Mouse (Mus musculus) embryonic stem cell, embryonic (primary cell): ENCODE measurements around the gene Ccdc107.

Source experiments
- CTCF ChIA-PET, 4 experiments: fragments of 300-600 bp in 2 of 4; fragments of 350-600 bp in 2 of 4; sonication (Branson Sonifier 250); formaldehyde crosslinking; loops; one replicate each; lab custom pipeline; 2022; ENCODE audit warnings: inconsistent platforms in 2 of 4; lab: Charles Lee
- POLR2A ChIA-PET, 4 experiments: fragments of 300-600 bp in 2 of 4; fragments of 350-600 bp in 2 of 4; sonication (Branson Sonifier 250); formaldehyde crosslinking; loops; one replicate each; lab custom pipeline; 2022; ENCODE audit warnings: antibody characterized with exemption in 4 of 4, inconsistent platforms in 1 of 4; lab: Charles Lee

The Ccdc107 gene

DNA sequence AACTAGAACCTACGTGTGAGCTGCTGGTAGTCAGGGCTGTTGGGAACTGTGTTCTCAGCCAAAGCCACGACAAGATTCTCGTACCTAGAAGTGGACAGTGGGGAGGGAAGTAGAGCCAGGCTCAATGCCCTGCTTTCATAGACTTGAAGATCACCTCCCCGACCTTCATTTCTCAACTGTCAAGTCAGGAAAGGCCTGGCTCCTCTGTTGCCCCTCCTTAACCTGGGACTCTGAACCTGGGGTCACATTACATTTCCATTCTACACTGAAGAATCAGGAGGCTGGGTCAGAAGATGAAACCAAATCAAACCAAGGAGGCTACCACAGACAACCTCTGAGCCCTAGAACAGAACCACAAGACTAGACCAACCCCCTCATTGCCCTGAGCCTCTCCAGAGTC is 5.2 kb downstream of the Ccdc107 start:
- POLR2A ChIA-PET: interaction anchor here in 2 of 4 experiments (1.3 to 2.8 kb wide), 7 partner anchors 10 to 77 kb away, joined by 3 to 24 read pairs (median 12); partner anchors contain the start of genes Creb3 (in 1 of the 2), Tln1 (in 1 of the 2) and Tpm2 (in 1 of the 2)
- CTCF ChIA-PET: interaction anchor here (0.6 to 3.1 kb wide), 11 partner anchors 11 to 132 kb away, joined by 3 to 31 read pairs (median 5); partner anchors contain the start of genes Gba2 (in 1 of the 4), Rgp1 (in 1 of the 4) and Tpm2 (in 1 of the 4)

DNA sequence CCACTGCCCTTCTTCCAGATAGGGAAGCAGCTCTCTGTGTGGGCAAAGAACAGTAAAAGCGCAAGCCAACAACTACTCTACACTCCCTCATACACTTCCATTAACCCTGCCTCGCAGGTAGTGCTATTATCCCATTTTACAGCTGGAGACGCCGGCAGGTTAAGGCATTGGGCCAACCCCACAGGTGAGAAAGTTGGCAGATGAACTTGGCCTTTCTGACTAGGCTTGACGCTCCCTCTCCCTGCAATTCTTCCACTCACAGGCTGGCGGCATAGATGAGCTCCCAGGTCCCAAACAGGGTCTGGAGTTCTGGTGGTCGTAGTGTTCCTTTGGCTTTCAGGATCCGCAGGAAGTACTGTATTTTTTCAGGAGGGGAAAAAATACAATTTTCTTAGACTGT is 6.3 kb downstream of the Ccdc107 start:
- POLR2A ChIA-PET: interaction anchor here (0.6 to 2.8 kb wide), 53 partner anchors 8 to 669 kb away, joined by 3 to 24 read pairs (median 5); partner anchors contain the start of genes Creb3 (in 2 of the 4), Tln1 (in 2 of the 4), Tpm2 (in 2 of the 4) and Cd72 (in 1 of the 4)
- CTCF ChIA-PET: interaction anchor here (0.5 to 3.1 kb wide), 47 partner anchors 9 to 1013 kb away, joined by 3 to 31 read pairs (median 4); partner anchors contain the start of genes Tpm2 (in 3 of the 4), Creb3 (in 2 of the 4), Tln1 (in 2 of the 4) and Gba2 (in 1 of the 4)

DNA sequence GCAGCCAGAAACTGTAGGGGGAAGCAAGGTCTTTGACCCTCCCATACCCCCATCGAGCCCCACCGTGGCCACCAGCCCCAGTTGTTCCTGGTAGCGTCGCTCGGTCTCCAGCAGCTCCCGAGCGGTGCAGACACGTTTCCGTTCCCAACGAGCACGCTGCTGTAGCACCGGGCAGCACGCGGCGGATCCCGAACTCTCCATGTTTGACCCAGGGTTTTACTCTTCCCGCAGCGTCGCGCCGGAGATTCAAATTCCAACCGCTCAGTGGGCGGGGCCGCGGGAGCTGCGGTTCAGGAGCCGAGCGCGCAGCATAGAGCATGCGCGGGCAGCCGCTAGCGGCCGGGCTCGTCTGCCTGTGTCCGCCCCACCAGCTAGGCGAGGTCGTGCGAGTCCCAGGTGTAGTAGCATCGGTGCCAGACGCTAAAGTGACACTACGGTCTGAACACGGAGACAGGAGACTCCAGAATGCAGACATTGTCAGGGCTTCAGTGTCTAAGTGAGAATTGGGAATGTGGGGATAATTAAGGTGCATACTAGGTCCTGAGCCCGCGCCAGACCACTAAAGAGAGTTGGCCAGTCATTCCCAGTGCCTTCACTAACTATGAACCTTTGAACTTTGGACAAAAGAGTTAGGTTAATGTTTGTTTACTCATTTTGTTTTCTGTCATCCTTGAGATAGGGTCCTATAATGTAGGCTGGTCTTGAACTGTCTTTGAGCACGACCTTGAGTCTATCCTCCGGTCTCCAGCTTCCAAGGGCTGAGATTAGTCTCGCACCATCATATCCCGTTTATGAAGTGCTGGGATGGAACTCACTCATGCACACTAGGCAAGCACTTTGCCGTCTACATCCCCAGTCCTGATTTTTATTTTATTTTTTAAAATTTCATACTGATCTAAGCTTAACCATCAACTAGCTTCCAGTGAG is 7.0 kb downstream of the Ccdc107 start, which contains the start of gene Arhgef39:
Arhgef39 (minus strand) TSS at position 289 of the 927 bp plus-strand sequence.
- POLR2A ChIA-PET: interaction anchor here (0.6 to 2.8 kb wide), 51 partner anchors 9 to 668 kb away, joined by 3 to 24 read pairs (median 4); partner anchors contain the start of genes Tpm2 (in 3 of the 4), Creb3 (in 2 of the 4), Tln1 (in 2 of the 4) and Cd72 (in 1 of the 4)
- CTCF ChIA-PET: interaction anchor here (0.5 to 3.1 kb wide), 43 partner anchors 9 to 1012 kb away, joined by 3 to 31 read pairs (median 4); partner anchors contain the start of genes Tpm2 (in 3 of the 4), Creb3 (in 2 of the 4), Tln1 (in 2 of the 4) and Sit1 (in 1 of the 4)

DNA sequence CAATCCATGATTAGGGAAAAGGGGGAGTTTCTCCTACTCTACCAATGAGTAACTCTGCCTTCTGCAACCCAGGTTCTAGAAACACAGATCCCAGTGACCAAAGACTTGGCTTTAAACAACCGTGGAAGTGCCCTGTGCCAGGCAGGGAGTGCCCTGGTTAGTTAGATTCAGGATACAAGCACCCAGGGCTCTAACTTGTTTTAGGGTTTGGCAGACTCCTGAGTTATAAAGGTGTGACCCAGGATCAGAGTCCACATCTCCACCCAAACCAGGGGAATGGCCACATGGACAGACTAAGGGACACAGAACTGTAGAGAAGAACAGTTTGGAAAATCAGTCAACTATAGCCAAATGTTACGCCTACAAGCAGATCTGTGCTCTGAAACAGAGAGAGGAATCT is 10.3 kb downstream of the Ccdc107 start:
- CTCF ChIA-PET: interaction anchor here in 1 of 4 experiments (1.6 kb wide), 1 partner anchor 25 kb away, joined by 3 read pairs; no protein-coding TSS in a partner anchor
- POLR2A ChIA-PET: no interaction called here

DNA sequence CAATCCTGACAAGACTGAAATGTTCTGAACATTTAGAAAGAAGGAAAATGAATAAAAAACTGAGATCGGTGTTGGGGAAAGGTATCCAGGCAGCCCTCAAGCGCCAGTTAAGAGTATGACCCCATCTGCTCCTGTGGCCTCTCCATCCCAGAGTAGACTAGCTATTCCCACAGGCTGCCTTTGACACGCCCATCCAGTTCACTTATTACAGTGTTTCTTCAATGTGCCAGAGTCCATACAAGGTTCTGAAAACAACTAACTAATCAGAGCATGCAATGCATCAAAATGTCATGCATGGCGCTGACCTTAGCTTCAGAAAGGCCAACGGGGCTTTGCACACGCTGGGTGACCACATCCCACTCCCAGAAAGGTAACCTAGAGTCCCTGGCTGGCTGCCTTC is 10.8 kb downstream of the Ccdc107 start:
- ChIA-PET POLR2A (no interaction called here), CTCF (interaction anchor here in 1 of 4 experiments (1.6 kb wide), 1 partner anchor 24 kb away, joined by 3 read pairs; no protein-coding TSS in a partner anchor)

DNA sequence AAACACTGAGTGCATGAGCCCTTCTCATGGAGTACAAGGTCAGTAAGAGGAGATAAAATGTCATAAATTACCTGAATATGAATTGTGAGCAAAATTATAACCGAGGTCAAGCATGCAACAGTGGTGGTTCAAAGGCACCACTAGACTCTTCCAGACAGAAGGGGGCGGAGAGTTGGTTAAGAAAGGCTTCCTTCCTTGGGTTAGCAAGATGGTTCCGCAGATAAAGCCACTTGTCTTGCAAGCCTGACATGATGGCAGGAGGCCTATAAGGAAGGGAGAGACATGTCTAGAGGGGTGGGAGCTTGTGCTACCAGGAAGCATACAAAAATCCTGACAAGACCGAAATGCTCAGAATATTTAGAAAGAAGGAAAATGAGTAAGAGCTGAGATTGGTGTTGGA is 11.6 kb downstream of the Ccdc107 start:
- ChIA-PET CTCF (interaction anchor here in 3 of 4 experiments (0.6 to 2.1 kb wide), 3 partner anchors 23 to 25 kb away, joined by 3 to 9 read pairs (median 3); no protein-coding TSS in a partner anchor), POLR2A (interaction anchor here in 1 of 4 experiments (0.8 to 1.5 kb wide), 3 partner anchors 9 to 25 kb away, joined by 3 to 4 read pairs (median 3); no protein-coding TSS in a partner anchor)

DNA sequence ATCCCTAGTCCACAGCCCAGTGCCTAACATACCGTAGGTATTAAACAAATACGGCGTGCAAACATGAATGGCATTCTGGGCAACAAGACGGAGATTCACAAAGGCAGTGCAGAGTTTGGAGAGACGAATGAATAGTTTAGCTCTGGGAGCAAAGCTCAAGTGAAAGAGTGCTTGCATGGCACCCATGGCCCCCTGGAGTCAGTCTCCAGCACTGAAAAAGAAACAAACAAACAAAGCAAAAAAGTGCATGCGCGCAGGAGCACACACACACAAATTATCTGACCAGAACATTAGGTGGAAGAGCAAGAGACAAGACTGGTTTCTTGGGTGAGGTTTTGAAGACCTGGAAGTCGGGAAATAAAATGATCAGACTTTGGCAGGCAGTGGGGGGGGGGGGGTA is 13.4 kb downstream of the Ccdc107 start:
- ChIA-PET POLR2A (interaction anchor here in 3 of 4 experiments (0.6 to 3.4 kb wide), 7 partner anchors 13 to 98 kb away, joined by 3 to 18 read pairs (median 3); partner anchors contain the start of gene Tpm2 (in 1 of the 3)), CTCF (interaction anchor here in 3 of 4 experiments (0.6 to 2.1 kb wide), 4 partner anchors 12 to 459 kb away, joined by 3 to 9 read pairs (median 4); no protein-coding TSS in a partner anchor)

DNA sequence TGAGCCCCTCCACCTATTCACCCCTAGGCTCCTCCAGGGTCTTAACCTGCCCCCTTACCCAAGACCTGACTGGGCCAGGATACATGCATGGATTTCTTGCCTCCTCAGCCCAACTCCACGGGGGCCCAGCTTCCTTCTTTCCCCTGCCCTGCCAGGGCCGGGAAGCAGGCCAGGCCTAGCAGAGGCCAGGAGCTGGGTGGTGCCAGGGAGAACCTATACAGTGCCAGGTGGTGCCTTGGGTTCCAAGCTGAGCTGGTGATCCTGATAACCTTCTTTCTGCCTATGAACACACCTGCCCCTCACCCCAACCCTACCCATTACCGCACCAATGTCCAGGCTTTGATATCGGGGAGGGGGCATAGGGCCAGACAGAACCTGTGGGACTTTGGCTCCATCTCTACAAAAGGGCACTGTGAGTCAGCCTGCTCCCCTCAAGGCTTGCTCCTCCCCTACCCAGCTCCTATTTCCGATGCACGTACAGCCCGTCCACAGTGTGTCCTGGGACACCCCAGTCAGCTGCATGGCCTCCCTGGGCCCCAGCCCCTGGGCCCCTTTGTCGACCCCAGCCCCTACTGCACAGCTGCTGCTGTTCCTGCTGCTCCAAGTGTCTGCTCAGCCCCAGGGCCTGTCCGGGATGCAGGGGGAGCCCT is 14.0 kb downstream of the Ccdc107 start, which contains the start of gene Car9:
Car9 (plus strand) TSS at position 431 of the 650 bp plus-strand sequence.
- CTCF ChIA-PET: interaction anchor here (0.5 to 2.1 kb wide), 8 partner anchors 12 to 459 kb away, joined by 3 to 9 read pairs (median 4); no protein-coding TSS in a partner anchor

DNA sequence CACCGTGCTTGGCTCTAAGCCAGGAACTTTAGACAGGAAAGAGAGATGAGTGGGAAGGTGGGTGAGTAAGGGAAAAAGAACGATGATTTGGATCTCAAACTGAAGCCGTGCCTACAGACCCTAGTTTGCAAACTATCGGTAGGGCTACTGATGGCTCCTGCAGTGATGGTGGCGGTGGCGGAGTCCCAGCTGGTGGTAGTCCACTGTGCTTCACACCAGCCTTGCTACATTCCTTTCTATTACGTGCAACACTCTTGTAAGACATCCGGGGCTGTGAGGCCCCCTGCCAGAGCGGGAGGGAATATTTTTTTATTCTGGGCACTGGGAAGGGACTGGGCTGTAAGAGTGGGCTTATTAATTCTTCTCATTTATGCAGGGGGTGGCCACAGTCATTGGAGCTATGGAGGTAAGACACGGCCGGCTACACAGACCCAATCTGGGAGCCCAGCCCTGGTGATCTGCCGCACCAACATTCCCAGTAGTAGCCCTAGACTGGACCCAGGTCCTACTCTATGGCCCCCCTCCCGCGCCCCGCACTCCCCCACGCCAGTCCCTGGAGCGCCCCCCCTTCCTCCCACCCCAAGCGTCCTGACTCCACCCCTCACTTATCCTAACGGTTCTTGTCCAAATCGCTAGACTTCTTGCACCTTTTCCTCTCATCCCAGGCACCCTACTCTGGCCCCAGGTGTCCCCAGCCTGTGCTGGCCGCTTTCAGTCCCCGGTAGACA is 15.4 kb downstream of the Ccdc107 start:
- POLR2A ChIA-PET: interaction anchor here in 3 of 4 experiments (0.6 to 4.5 kb wide), 17 partner anchors 9 to 267 kb away, joined by 3 to 24 read pairs (median 4); partner anchors contain the start of genes Arhgef39 (in 3 of the 3), Ccdc107 (in 2 of the 3), Tpm2 (in 2 of the 3) and Creb3 (in 1 of the 3)

More for the DNA sequence above, 14.0 kb downstream of the Ccdc107 start, which contains the start of gene Car9:
- POLR2A ChIA-PET: interaction anchor here in 3 of 4 experiments (0.6 to 3.4 kb wide), 7 partner anchors 13 to 97 kb away, joined by 3 to 18 read pairs (median 3); partner anchors contain the start of gene Tpm2 (in 1 of the 3)

DNA sequence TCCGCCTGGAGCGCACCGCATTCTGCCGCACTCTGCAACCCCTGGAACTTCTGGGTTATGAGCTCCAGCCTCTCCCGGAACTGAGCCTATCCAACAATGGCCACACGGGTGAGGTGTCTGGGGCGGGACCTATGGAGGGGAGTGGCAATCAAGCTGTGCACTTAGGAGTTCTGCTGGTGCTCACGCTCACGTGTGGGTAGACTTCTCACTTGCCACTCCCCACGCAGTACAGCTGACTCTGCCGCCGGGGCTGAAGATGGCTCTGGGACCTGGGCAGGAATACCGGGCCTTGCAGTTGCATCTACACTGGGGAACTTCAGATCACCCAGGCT is 15.9 kb downstream of the Ccdc107 start:
- ChIA-PET POLR2A (interaction anchor here in 3 of 4 experiments (0.6 to 4.5 kb wide), 16 partner anchors 9 to 267 kb away, joined by 3 to 24 read pairs (median 4); partner anchors contain the start of genes Arhgef39 (in 3 of the 3), Ccdc107 (in 2 of the 3), Tpm2 (in 2 of the 3) and Creb3 (in 1 of the 3)), CTCF (interaction anchor here in 3 of 4 experiments (0.5 to 2.2 kb wide), 13 partner anchors 10 to 60 kb away, joined by 3 to 13 read pairs (median 5); partner anchors contain the start of genes Arhgef39 (in 2 of the 3) and Ccdc107 (in 1 of the 3))

More for the DNA sequence above, 15.4 kb downstream of the Ccdc107 start:
- CTCF ChIA-PET: interaction anchor here (0.6 to 2.2 kb wide), 17 partner anchors 9 to 202 kb away, joined by 3 to 13 read pairs (median 5); partner anchors contain the start of genes Arhgef39 (in 2 of the 4), Ccdc107 (in 1 of the 4) and Olfr71 (in 1 of the 4)

DNA sequence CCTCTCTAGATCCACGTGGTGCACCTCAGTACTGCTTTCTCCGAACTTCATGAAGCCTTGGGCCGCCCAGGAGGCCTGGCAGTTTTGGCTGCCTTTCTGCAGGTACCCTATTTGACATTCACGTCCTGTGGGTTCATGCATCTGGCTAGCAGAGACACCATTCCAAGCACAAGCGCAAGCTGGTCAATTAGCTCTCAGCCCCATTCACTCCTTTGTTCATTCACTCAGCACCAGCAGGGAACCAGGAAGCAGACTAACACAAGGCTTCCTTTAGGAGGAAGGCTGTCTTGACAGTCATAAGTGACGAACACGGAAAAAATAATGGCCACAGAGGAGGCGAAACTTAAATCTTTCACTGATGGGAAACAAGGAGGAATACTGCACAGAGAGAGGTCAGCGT is 16.4 kb downstream of the Ccdc107 start:
- POLR2A ChIA-PET: interaction anchor here in 3 of 4 experiments (0.8 to 4.5 kb wide), 14 partner anchors 10 to 167 kb away, joined by 3 to 24 read pairs (median 4); partner anchors contain the start of genes Arhgef39 (in 3 of the 3), Ccdc107 (in 2 of the 3), Tpm2 (in 2 of the 3) and Creb3 (in 1 of the 3)
- CTCF ChIA-PET: interaction anchor here in 3 of 4 experiments (0.5 to 2.2 kb wide), 11 partner anchors 10 to 60 kb away, joined by 3 to 13 read pairs (median 5); partner anchors contain the start of genes Arhgef39 (in 2 of the 3) and Ccdc107 (in 1 of the 3)

DNA sequence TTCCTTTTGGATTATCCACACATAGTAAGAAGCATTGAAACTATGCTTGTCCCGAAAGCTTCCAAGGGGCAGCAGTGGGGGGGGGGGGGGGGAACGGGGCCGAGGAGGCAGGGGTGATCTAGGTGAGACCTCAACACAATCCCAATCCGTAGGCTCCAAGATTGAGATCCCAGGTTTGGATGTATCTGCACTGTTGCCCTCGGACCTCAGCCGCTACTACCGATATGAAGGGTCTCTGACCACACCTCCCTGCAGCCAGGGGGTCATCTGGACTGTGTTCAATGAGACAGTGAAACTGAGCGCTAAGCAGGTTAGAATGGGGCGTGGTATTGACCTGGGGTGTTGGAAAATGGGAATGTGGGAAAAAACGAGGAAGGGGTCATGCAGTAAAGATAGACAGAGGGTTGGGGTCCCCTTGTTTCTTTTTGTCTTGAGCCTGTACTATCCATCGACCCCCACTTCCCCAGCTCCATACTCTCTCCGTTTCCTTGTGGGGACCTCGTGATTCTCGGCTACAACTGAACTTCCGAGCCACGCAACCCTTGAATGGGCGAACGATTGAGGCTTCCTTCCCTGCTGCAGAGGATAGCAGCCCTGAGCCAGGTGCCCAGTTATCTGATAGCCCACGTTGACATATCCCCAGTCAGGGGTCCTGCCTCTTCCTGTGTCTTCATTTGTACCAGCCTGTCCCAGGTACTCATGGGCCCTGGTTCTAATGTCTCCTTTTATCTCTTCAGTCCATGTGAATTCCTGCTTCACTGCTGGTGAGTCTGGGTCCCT is 19.2 kb downstream of the Ccdc107 start:
- CTCF ChIA-PET: interaction anchor here in 3 of 4 experiments (0.6 to 1.5 kb wide), 4 partner anchors 13 to 33 kb away, joined by 3 to 5 read pairs (median 4); partner anchors contain the start of gene Arhgef39 (in 1 of the 3)
- POLR2A ChIA-PET: interaction anchor here (0.6 to 4.5 kb wide), 11 partner anchors 8 to 1539 kb away, joined by 3 to 24 read pairs (median 4); partner anchors contain the start of gene Arhgef39 (in 2 of the 4)

DNA sequence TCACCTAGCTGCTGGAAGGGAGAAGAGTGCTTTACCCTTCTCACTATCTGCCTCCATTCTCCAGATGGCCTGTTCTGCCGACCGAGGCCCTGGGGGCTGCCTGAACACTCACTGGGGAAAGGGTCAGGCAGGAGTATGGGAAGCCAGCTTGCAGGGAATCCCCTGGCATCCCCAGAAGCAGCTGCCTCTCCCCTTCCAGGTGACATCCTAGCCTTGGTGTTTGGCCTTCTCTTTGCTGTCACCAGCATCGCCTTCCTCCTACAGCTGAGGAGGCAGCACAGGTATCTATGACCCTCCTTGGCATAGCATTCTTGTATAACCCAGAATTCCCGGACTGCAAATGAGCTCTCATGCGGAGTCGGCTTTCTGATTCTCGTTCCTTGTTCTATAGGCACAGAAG is 20.0 kb downstream of the Ccdc107 start:
- POLR2A ChIA-PET: interaction anchor here in 3 of 4 experiments (0.6 to 1.5 kb wide), 6 partner anchors 8 to 660 kb away, joined by 3 to 5 read pairs (median 4); partner anchors contain the start of genes Arhgef39 (in 1 of the 3), Creb3 (in 1 of the 3) and Tln1 (in 1 of the 3)
- CTCF ChIA-PET: interaction anchor here (0.6 to 1.4 kb wide), 5 partner anchors 15 to 248 kb away, joined by 3 to 4 read pairs (median 3); no protein-coding TSS in a partner anchor

DNA sequence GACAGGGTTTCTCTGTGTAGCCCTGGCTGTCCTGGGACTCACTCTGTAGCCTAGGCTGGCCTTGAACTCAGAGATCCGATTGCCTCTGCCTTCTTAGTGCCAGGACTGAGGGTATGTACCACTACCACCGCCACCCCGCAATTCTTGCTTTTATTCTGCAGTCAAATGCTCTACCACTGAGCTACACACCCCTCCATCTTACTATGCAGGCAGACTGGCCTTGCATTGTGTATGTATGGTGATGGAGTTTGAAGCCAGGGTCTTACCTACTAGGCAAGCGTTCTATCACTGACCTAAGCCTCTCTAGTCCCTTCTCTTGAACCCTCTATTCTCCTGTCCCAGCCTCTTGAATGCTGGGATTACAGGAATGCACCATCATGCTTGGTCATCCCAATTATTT is 20.6 kb downstream of the Ccdc107 start:
- ChIA-PET POLR2A (interaction anchor here in 2 of 4 experiments (0.9 to 1.5 kb wide), 4 partner anchors 8 to 49 kb away, joined by 3 to 5 read pairs (median 3); partner anchors contain the start of genes Arhgef39 (in 1 of the 2), Creb3 (in 1 of the 2) and Tln1 (in 1 of the 2)), CTCF (interaction anchor here in 3 of 4 experiments (0.8 to 1.4 kb wide), 4 partner anchors 15 to 247 kb away, joined by 3 to 4 read pairs (median 3); no protein-coding TSS in a partner anchor)
